Mouse (Mus musculus) cortical plate, adult 2 months (tissue): ENCODE measurements around the gene Cmya5. TPM values are rescaled to one million over a fixed set of nuclear protein-coding genes. Genes with fewer than 3 reads are reported as not detected.

Experiments
- H3K27ac ChIP-seq: fragments of 200-500 bp; 2 replicates; pipeline ENCODE4 v1.5.1; 2012; ENCODE audit warnings: low read length, control low read depth, inconsistent platforms; ENCODE audit not compliant: insufficient read depth
- H3K4me1 ChIP-seq: fragments of 200-500 bp; 2 replicates; pipeline ENCODE4 v1.6.1; 2011; ENCODE audit warnings: low read length; ENCODE audit not compliant: control insufficient read depth, insufficient read depth
- H3K4me3 ChIP-seq: fragments of 200-500 bp; 2 replicates; pipeline ENCODE4 v1.5.1; 2011; ENCODE audit warnings: mild to moderate bottlenecking, low read length, control low read depth; ENCODE audit not compliant: insufficient read depth
- CTCF ChIP-seq: fragments of 200-500 bp; IDR thresholded peaks from 2 replicates; pipeline ENCODE4 v1.5.1; 2011; ENCODE audit warnings: mild to moderate bottlenecking, control low read depth, low read length; ENCODE audit not compliant: insufficient read depth; ENCODE audit errors: extremely low read depth
- POLR2A ChIP-seq: fragments of 200-500 bp; IDR thresholded peaks from 2 replicates; pipeline ENCODE4 v1.6.1; 2011; ENCODE audit warnings: mild to moderate bottlenecking, low read length, control low read depth; ENCODE audit not compliant: insufficient read depth; ENCODE audit errors: extremely low read depth
- polyA plus RNA-seq: library from polyadenylated mRNA; depleted of rRNA; stranded (reverse); fragments of >200 nt; gene quantifications from 2 replicates; pipeline ENCODE4 v1.2.3, GENCODE M21; 2012

Gene Cmya5
- polyA plus RNA-seq, 1 experiment, result 1.3 TPM

DNA sequence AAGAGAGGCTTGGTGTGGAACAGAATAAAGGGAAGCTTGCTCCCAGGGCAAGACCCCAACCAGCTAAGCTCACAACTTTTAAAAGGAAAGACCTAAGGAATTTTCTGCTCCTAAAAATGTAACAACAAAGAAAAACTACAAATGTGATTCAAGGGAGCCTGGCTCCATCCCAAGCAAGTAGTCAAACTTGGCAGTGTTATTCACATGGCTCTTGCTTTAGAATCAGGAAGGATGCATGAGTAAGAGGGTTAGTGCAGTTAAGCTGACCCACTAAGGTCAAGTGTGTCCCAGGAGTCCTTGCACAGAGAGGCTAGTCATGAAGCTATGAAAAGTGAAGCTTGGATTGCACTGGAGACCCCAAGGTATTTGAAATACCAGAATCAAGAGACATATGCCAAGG, 17.9 kb upstream of the Cmya5 start:
- Histone ChIP-seq H3K4me1 (no peaks in the 10 kb centered on the region), H3K4me3 (no peak overlapping the region), H3K27ac (no peak overlapping the region)
- TF ChIP-seq CTCF (no peak), POLR2A (no peak)

DNA sequence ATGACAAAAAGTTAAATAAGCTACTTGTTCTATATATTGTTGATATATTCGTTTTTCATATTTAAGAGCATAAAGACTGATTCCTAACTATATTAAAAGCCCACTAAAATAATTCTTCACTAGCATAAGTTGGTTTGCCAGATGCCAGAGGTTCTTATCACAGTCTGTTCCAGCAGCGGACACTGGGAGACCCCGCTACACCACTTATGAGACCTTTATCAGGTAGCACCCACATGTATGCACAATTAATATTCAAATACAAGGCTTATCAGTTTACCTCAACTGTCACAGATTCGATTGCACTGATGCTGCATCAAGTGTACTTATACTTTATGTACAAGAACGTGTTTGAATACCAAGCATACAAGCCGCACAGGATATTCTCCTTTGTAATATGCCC, 13.7 kb upstream of the Cmya5 start:
- Histone ChIP-seq H3K4me3 (no peak overlapping the region), H3K27ac (no peak overlapping the region), H3K4me1 (no peaks in the 10 kb centered on the region)
- no peak for TF ChIP-seq CTCF
- no peak for TF ChIP-seq POLR2A

DNA sequence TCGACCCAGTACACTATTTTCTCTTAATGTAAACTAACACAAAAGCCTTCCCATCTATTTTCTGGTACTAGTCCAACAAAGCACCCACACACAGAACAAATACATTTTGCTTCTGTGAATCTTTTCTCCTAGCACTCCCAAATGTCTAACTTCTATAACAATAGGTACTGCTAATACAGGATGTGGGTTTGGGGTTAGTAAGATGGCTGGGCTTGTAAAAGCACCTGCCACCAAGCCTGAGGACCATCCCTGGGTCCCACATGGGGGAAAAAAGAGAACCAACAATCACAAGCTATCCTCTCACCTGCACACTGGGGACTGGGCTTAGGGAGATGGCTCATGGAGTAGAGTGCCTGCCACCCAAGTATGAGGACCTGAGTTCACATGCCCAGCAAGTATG, 8.8 kb upstream of the Cmya5 start:
- Histone ChIP-seq H3K4me3 (no peak overlapping the region), H3K27ac (no peak overlapping the region), H3K4me1 (no peaks in the 10 kb centered on the region)
- TF ChIP-seq CTCF, result no peak
- TF ChIP-seq POLR2A, result no peak

DNA sequence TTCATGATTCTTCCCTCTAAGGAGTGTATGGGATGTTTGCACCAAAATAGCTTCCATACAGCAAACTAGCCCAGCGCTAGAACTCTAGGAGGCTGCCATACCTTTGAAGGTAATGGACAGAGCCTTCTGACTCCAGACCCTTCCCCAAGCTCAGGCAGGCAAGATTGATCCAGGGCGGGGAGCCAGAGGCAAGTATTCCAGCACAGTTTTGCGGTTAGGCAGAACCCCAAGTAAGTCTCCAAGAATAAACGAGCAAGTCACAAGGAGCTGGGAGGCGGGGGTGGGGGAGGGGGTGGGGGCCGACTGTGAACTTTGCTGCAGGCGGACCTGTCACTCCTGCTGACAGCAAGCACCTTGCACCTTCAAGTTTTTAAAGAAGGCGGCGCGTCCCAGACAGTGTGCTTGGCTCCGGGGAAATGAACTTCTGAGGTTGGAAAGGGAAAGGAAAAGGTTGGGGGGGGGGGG, 673 bp downstream of the Cmya5 start:
- Histone ChIP-seq H3K4me1 (peaks cover 11% of the 10 kb centered on the region), H3K4me3 (peak overlapping the region; percentile 30), H3K27ac (peak overlapping the region; percentile 12; the same call in 1 of the 2 replicates)
- no peak for TF ChIP-seq CTCF
- TF ChIP-seq POLR2A, result no peak

DNA sequence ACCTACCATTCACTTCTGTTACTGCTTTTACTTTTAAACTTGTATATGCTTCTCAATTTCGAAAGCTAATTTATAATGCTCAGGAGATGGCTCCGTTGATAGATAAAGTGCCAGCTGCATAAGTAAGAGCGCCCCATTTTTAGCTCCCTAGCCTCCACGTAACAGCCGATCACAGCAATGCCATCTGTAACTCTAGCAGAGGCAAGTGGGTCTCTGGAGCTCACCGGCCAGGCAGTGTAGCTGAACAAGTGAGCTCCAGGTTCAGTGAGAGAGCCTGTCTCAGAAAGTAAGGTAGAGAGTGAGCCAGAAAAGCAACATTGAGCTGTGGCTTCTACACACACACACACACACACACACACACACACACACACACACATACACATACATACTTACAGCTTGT, 3.3 kb downstream of the Cmya5 start:
- H3K4me1 ChIP-seq, result peaks cover 11% of the 10 kb centered on the region
- TF ChIP-seq CTCF (no peak), POLR2A (no peak)
- H3K27ac ChIP-seq, result no peak overlapping the region
- H3K4me3 ChIP-seq, result no peak overlapping the region

DNA sequence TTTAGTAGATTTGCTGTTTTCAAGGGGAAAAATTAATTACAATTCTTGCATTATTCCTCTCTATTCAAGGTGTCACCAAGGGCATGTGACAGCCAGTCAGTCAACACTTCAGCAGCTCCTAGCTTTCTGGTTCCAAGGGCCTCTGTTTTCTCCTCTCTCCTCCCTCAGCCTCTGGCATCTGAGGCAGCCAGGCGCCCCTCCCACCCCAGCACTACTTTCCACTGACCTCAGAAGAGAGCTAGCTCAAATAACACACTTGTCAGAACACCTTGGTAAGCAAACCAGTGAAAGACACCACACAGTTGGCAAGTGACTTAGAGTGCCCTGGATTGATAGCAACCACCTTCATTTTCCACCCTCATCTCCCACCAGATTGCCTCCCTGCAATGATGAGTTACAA, 6.5 kb downstream of the Cmya5 start:
- no peak overlapping the region for H3K27ac ChIP-seq
- no peak for TF ChIP-seq CTCF
- no peak for TF ChIP-seq POLR2A
- no peak overlapping the region for H3K4me3 ChIP-seq
- peaks cover 6% of the 10 kb centered on the region for H3K4me1 ChIP-seq

DNA sequence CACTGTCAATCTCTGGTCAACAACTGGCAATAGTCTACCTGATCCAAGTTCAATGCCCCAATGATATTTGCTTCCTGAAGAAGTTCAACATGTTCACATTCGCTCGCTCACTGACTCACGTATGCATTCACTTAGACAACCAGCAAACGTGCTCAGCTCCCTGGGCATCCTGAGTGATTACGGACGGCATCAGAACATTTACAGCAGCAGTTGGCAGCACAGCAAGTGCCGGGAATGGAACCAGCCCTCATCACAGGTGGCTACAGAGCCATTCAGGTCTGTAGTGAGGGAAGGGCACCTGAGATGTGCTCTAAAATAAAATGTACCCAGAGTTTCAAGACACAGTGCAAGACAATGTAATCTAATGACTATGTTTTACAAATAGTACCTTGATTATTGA, 7.4 kb downstream of the Cmya5 start:
- Histone ChIP-seq H3K27ac (no peak overlapping the region), H3K4me1 (peaks cover 2% of the 10 kb centered on the region), H3K4me3 (no peak overlapping the region)
- no peak for TF ChIP-seq CTCF
- no peak for TF ChIP-seq POLR2A

DNA sequence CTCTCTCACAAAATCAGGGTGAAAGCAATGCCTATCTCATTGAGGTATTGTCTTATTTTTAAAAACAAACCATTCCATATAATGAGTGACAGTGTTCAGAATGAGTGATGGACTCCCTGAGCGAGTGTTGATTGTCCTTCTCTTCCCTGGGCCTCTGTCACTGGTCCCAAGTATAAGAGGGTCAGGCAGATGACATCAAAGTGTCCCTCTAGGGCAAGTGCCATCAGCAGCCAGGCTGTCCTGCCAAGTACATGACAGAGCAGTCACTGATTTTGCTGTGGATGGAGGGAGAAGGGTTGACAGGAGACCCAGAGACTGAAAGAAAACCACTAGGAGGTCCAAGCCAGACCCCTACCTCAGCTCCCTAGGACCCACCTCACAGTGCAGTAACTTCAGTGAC, 8.3 kb downstream of the Cmya5 start:
- no peak for TF ChIP-seq POLR2A
- no peak overlapping the region for H3K4me3 ChIP-seq

DNA sequence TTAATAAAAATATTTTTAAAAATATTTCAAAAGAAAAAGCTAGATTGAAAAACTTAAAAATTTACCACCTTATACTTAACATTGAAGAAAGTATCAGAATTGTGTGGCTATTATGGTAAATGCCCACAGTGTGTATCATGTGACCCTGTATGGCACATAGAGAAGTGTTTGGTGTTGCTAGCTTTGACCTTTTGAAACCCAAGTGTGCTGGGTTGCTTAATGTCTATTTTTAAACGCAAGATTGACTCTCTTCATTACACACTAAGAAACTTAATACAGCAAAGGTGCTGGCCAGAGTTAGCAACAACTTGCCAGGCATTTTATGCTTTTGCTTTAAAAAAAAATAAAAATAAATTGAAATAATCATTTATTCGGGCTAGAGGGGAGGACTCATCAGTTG, 9.0 kb downstream of the Cmya5 start:
- no peak for TF ChIP-seq POLR2A
- no peak for TF ChIP-seq CTCF
- H3K27ac ChIP-seq, result no peak overlapping the region

More for the DNA sequence above, 8.3 kb downstream of the Cmya5 start:
- no peak overlapping the region for H3K27ac ChIP-seq
- no peaks in the 10 kb centered on the region for H3K4me1 ChIP-seq

DNA sequence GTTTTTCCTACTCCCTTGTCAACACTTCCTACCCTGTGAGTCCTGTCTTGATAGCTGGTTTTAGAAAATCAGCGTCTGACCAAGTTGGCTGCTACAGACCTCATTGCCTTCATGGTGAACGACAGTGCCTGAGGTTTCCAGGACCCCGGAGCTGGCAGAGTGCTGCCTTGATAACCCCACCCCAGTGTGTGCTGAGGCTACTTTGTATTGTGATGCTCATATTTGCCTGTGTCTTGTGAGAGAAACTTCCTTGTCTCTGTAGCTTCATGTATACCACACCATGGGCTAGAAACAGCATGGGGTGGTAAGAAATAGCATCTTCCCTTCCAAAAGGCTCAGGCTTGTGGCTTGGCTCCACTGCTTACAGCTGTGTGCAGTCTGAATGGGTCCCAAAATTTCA, 13.8 kb downstream of the Cmya5 start:
- TF ChIP-seq CTCF, result no peak
- TF ChIP-seq POLR2A, result no peak
- Histone ChIP-seq H3K27ac (0 out of 2 replicates have a peak overlapping the region, but pooled peaks have one; percentile 29), H3K4me1 (peaks cover 5% of the 10 kb centered on the region; the same call in 1 of the 2 replicates), H3K4me3 (no peak overlapping the region)

More for the DNA sequence above, 9.0 kb downstream of the Cmya5 start:
- Histone ChIP-seq H3K4me1 (peaks cover 3% of the 10 kb centered on the region; the same call in 1 of the 2 replicates), H3K4me3 (no peak overlapping the region)
